Mouse (Mus musculus) heart, postnatal 0 days (tissue): Measurements from ENCODE around the gene Abca4.

ENCODE experiments used
- CTCF ChIP-seq: IDR thresholded peaks from 2 replicates; pipeline ENCODE4 v1.5.1; 2016; ENCODE audit warnings: antibody characterized with exemption, control low read depth, low read depth
- EP300 ChIP-seq: IDR thresholded peaks from 2 replicates; pipeline ENCODE4 v1.6.1; 2016; ENCODE audit warnings: antibody characterized with exemption, low read depth

DNA sequence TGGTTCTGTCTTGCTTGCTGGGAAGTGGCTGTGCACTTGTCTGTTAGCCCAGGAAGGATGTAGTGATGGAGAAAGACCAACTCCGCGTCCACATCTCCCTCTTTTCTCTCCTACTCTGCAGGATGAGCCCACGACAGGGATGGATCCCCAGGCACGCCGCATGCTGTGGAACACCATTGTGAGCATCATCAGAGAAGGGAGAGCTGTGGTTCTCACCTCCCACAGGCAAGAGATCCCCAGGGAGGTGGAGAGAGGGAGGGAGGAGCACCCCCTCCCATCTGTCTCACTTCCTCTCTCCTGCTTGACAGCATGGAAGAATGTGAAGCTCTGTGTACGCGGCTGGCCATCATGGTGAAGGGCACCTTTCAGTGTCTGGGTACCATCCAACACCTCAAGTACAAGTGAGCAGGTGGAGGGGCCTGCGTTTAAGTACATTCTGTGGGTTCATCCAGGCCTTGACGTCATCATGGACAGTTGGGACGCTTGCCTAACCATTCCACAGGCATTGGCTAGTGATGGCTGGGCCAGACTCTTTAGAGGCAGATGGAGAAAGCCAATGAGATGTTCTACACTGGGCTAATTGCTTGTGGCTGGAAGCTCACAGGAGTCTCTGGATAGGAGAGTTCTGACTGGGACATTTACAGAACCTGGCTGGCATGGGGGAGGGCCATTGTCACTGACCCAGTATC is 126.5 kb downstream of the Abca4 start:
- TF ChIP-seq CTCF, result no peak
- TF ChIP-seq EP300, result no peak
